Mouse (Mus musculus): Measurements from ENCODE around the gene Asb17. TPM values are rescaled to one million over a fixed set of nuclear protein-coding genes. Genes with fewer than 3 reads are reported as not detected.

Gene Asb17
- polyA plus RNA-seq, 1 experiment = not detected

- H3K36me3 ChIP-seq (ENCODE audit: control insufficient read depth, insufficient read depth, low read length) = no peaks in the 10 kb centered on the region
- H3K4me3 ChIP-seq (ENCODE audit: low read depth, low read length) = no peak overlapping the region
- peak; percentile 86 for TF ChIP-seq CTCF (IDR thresholded peaks at IDR 0.05; ENCODE audit: extremely low read depth, insufficient read length, insufficient replicate concordance, low read depth, low read length)
- TF ChIP-seq POLR2A (IDR thresholded peaks at IDR 0.05; ENCODE audit: low read depth, low read length) = no peak
- no peak overlapping the region for H3K27ac ChIP-seq (ENCODE audit: insufficient read depth, low read depth, low read length)
- H3K4me1 ChIP-seq (ENCODE audit: control insufficient read depth, insufficient read depth, insufficient read length, low read length) = no peaks in the 10 kb centered on the region
- no peaks in the 10 kb centered on the region for H3K27me3 ChIP-seq (ENCODE audit: control insufficient read depth, insufficient read depth, low read length)
- WGBS = 29% methylated on average over 14 of the region's 14 CpGs
Measured at GRCm38 (mm10) chr3:153806077-153806772, 37.8 kb upstream of the Asb17 start.

- 83% methylated on average over 9 of the region's 9 CpGs for WGBS
- no peaks in the 10 kb centered on the region for H3K4me1 ChIP-seq (ENCODE audit: control insufficient read depth, insufficient read depth, insufficient read length, low read length)
- no peaks in the 10 kb centered on the region for H3K36me3 ChIP-seq (ENCODE audit: control insufficient read depth, insufficient read depth, low read length)
- H3K4me3 ChIP-seq (ENCODE audit: low read depth, low read length) = no peak overlapping the region
- no peaks in the 10 kb centered on the region for H3K27me3 ChIP-seq (ENCODE audit: control insufficient read depth, insufficient read depth, low read length)
- no peak for TF ChIP-seq POLR2A (IDR thresholded peaks at IDR 0.05; ENCODE audit: low read depth, low read length)
- TF ChIP-seq CTCF (IDR thresholded peaks at IDR 0.05; ENCODE audit: extremely low read depth, insufficient read length, insufficient replicate concordance, low read depth, low read length) = no peak
- no peak overlapping the region for H3K27ac ChIP-seq (ENCODE audit: insufficient read depth, low read depth, low read length)
Measured at GRCm38 (mm10) chr3:153806773-153807443, 37.1 kb upstream of the Asb17 start.

GRCm38 (mm10) chr3:153807444-153808149 is 36.4 kb upstream of the Asb17 start:
- Histone ChIP-seq H3K27ac (ENCODE audit: insufficient read depth, low read depth, low read length) (no peak overlapping the region), H3K4me1 (ENCODE audit: control insufficient read depth, insufficient read depth, insufficient read length, low read length) (no peaks in the 10 kb centered on the region), H3K36me3 (ENCODE audit: control insufficient read depth, insufficient read depth, low read length) (no peaks in the 10 kb centered on the region), H3K27me3 (ENCODE audit: control insufficient read depth, insufficient read depth, low read length) (no peaks in the 10 kb centered on the region), H3K4me3 (ENCODE audit: low read depth, low read length) (no peak overlapping the region)
- TF ChIP-seq CTCF (IDR thresholded peaks at IDR 0.05; ENCODE audit: extremely low read depth, insufficient read length, insufficient replicate concordance, low read depth, low read length) (no peak), POLR2A (IDR thresholded peaks at IDR 0.05; ENCODE audit: low read depth, low read length) (no peak)
- 63% methylated on average over 9 of the region's 9 CpGs for WGBS

- H3K4me3 ChIP-seq (ENCODE audit: low read depth, low read length) = no peak overlapping the region
- WGBS = 87% methylated on average over 13 of the region's 13 CpGs
Measured at GRCm38 (mm10) chr3:153808406-153808805, 35.6 kb upstream of the Asb17 start.

GRCm38 (mm10) chr3:153814026-153814425 is 30.0 kb upstream of the Asb17 start:
- peak overlapping the region; percentile 55; the same call in 1 of the 2 replicates for H3K27ac ChIP-seq (ENCODE audit: insufficient read depth, low read depth, low read length)
- TF ChIP-seq POLR2A (IDR thresholded peaks at IDR 0.05; ENCODE audit: low read depth, low read length) = no peak
- TF ChIP-seq CTCF (IDR thresholded peaks at IDR 0.05; ENCODE audit: extremely low read depth, insufficient read length, insufficient replicate concordance, low read depth, low read length) = no peak
- no peak overlapping the region for H3K4me3 ChIP-seq (ENCODE audit: low read depth, low read length)
- whole genome bisulfite sequencing = 87% methylated on average over 8 of the region's 8 CpGs
- no peaks in the 10 kb centered on the region for H3K36me3 ChIP-seq (ENCODE audit: control insufficient read depth, insufficient read depth, low read length)
- H3K27me3 ChIP-seq (ENCODE audit: control insufficient read depth, insufficient read depth, low read length) = no peaks in the 10 kb centered on the region
- peaks cover 3% of the 10 kb centered on the region; the same call in 1 of the 2 replicates for H3K4me1 ChIP-seq (ENCODE audit: control insufficient read depth, insufficient read depth, insufficient read length, low read length)

More at GRCm38 (mm10) chr3:153808406-153808805, 35.6 kb upstream of the Asb17 start:
- no peak overlapping the region for H3K27ac ChIP-seq (ENCODE audit: insufficient read depth, low read depth, low read length)
- TF ChIP-seq CTCF (IDR thresholded peaks at IDR 0.05; ENCODE audit: extremely low read depth, insufficient read length, insufficient replicate concordance, low read depth, low read length) (no peak), POLR2A (IDR thresholded peaks at IDR 0.05; ENCODE audit: low read depth, low read length) (no peak)
- H3K4me1 ChIP-seq (ENCODE audit: control insufficient read depth, insufficient read depth, insufficient read length, low read length) = no peaks in the 10 kb centered on the region
- no peaks in the 10 kb centered on the region for H3K27me3 ChIP-seq (ENCODE audit: control insufficient read depth, insufficient read depth, low read length)
- no peaks in the 10 kb centered on the region for H3K36me3 ChIP-seq (ENCODE audit: control insufficient read depth, insufficient read depth, low read length)

- no peak overlapping the region for H3K4me3 ChIP-seq (ENCODE audit: low read depth, low read length)
- no peak overlapping the region for H3K27ac ChIP-seq (ENCODE audit: insufficient read depth, low read depth, low read length)
- WGBS = 51% methylated on average over 9 of the region's 9 CpGs
- no peaks in the 10 kb centered on the region for H3K27me3 ChIP-seq (ENCODE audit: control insufficient read depth, insufficient read depth, low read length)
- H3K4me1 ChIP-seq (ENCODE audit: control insufficient read depth, insufficient read depth, insufficient read length, low read length) = peaks cover 3% of the 10 kb centered on the region; the same call in 1 of the 2 replicates
- TF ChIP-seq CTCF (IDR thresholded peaks at IDR 0.05; ENCODE audit: extremely low read depth, insufficient read length, insufficient replicate concordance, low read depth, low read length) (no peak), POLR2A (IDR thresholded peaks at IDR 0.05; ENCODE audit: low read depth, low read length) (no peak)
- no peaks in the 10 kb centered on the region for H3K36me3 ChIP-seq (ENCODE audit: control insufficient read depth, insufficient read depth, low read length)
Measured at GRCm38 (mm10) chr3:153817376-153817890, 26.6 kb upstream of the Asb17 start.
